Mouse (Mus musculus): ENCODE data around the gene Dmac2.
A peak's percentile ranks its signal among the peaks of the same experiment; 100 is the strongest.
"Not testable (repeated sequence)": the region's sequence is repeated elsewhere in the genome, so short reads cannot be mapped to it uniquely, and the experiment has no call there.

The Dmac2 gene

GRCm38 (mm10) chr7:25618865-25619721 lies at the start of gene Dmac2:
TSS of gene Dmac2 (plus strand) at chr7:25619414.
- DNase-seq (ENCODE audit: low spot score) = peak; percentile 95

DNA sequence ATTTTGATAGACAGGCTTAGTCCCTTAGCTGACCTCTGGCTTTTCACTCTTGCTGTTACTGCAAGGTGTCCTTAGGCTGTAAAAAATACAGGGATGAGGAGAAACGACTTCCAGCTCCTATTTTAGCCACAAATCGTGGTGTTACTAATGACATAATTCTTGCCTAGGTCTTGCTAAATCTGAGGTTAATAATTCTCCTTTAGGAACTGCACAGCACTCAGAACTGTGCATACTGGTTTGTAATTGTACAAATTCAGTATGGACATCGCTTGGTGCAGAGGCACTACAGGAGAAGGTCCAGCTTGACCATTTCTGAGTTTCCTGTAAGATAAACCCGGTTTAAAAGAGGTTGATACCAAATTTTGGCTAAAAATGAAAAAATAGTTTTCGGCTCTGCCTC lies 45.4 kb upstream of the Dmac2 start:
- not testable (repeated sequence) for DNase-seq (ENCODE audit: low spot score)

DNA sequence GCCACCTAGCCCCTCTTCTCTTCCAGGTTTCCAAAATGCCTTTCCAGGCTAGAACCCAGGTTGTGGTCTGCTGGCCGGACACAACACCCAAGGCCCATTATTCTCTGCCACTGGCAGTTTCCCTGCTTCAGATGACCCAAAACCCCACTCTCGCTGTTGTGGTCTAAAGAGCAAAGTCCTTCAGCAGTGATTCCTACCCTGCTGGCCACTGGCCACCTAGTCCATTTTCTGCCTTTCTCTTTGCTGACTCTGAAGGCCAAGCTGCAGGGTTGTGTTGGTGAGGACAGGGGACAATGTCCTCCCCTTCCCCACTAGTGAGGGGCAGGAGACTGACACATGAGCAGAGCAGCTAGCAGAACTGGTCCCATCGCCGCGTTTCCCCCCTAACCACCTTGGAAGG lies 44.1 kb upstream of the Dmac2 start:
- no peak for DNase-seq (ENCODE audit: low spot score)

GRCm38 (mm10) chr7:25575870-25576269 lies 43.3 kb upstream of the Dmac2 start:
- no peak for DNase-seq (ENCODE audit: low spot score)

DNA sequence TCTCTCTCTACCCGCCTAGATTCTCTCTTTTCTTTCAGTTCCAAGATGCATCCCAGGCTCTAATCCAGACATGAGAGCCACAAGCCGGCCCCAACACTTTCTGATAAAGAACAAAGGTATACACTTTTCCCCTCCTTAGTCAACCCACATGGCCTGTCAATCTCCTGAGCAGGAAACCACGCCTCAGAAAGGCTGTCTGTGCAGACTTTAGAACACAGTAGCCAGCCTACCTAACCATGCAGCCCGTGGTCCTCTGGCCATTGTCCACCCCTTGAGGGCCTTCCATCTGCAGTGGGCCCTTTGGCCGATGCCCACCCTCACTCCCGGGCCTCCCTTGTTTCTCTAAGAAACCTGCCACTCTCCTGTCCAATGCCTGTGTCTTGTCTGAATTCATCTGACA lies 42.9 kb upstream of the Dmac2 start:
- not testable (repeated sequence) for DNase-seq (ENCODE audit: low spot score)

- DNase-seq (ENCODE audit: low spot score) = peak; percentile 36
Observed at GRCm38 (mm10) chr7:25576793-25577437, 42.3 kb upstream of the Dmac2 start.

DNA sequence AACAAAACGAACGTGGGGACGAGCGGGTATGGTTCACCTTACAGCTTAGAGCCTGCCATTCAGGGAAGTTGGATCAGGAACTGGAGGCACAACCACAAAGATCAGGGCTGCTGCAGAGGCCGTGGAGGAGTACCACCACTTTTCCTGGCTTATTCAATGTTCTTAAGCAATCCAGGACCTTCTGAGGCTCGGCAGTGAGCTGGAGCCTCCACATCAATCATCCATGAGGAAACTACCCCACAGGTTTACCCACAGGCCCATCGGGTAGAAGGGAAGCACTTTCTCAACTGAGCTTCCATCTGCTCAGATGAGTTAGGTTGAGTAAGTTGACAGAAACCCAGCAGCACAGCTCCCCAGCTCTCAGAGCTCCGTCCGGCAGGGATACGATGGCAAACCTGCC lies 39.8 kb upstream of the Dmac2 start:
- no peak for DNase-seq (ENCODE audit: low spot score)

- DNase-seq (ENCODE audit: low spot score) = no peak
Observed at GRCm38 (mm10) chr7:25582301-25582810, 36.9 kb upstream of the Dmac2 start.

DNA sequence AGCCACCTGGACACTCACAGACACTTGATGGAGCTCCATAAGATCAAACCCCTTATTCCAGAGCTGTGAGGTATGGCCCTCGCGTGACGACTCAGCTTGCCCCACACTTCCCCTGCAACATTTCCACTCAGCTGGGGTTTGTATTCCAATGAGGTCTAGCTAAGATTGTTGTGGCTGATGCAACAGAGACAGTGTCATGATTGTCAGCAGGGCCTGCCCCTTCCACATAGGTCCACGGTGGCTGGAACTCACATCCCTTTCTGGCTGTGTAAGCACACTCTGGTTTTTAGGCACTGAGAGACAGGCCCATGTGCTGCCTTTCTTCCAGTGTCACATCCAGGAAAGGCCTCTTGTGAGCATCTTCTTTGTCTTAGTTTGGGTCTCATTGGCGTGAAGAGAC lies 34.6 kb upstream of the Dmac2 start:
- no peak for DNase-seq (ENCODE audit: low spot score)

DNA sequence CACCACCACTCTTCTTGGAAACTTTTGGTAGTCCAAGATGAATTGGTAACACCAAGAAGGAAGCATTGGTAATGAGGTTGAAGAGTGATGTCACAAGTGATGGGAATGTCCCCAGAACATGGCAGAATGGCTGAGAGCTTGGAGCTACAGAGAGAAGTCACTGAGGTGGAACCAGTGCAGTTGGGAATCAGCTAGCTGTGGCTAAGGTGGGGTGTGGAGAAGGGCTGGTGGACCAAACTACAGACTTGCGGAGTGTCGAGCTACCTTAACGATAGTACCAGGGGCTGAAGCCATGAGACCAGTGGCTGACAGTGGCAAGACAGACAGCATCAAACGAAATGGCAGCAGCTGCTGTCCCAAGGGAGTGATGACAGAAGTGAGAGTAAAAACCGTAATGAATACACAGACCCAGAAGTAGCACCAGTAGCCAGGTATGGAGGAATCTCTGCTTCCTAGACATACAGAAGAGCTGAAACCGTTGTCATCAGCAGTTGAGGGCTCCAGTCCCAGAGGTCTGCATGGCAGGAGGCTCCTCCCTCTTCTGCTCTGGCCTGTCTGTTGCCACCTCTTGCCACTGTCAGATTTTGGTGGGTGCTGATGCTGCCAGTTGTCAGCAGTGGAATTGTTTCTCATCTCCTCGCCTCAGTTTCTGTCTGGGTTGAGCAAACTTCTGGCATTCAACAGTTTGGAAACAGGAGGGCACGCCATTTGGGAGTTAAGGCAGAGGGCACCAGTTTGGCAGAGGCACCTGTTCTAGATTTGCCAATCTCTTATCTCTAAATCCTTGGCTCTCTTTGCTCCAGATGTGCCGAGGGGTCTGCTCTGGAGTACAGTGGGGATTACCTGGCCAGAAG lies 33.6 kb upstream of the Dmac2 start:
- no peak for DNase-seq (ENCODE audit: low spot score)

- no peak for DNase-seq (ENCODE audit: low spot score)
Observed at GRCm38 (mm10) chr7:25591226-25591625, 28.0 kb upstream of the Dmac2 start.

DNA sequence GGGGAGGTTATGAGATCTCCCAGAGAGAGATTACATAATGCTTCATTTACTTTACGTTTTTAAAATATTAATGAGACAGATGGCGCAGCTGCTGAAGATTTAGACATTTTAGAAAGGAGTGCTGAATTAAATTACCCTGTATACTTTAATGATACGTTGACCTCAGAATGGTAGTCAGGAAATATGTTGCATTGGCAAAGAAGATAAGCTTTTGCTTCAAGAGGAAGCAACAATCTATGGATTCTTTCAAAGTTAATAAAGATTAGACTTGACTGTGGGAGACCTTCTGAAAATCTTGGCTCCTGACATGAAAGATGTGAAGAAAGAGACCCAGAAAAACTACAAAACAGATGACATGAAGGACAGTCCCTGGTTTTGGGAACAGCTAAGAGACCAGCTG lies 25.4 kb upstream of the Dmac2 start:
- no peak for DNase-seq (ENCODE audit: low spot score)

- peak; percentile 64 for DNase-seq (ENCODE audit: low spot score)
Observed at GRCm38 (mm10) chr7:25599663-25600062, 19.6 kb upstream of the Dmac2 start.

DNA sequence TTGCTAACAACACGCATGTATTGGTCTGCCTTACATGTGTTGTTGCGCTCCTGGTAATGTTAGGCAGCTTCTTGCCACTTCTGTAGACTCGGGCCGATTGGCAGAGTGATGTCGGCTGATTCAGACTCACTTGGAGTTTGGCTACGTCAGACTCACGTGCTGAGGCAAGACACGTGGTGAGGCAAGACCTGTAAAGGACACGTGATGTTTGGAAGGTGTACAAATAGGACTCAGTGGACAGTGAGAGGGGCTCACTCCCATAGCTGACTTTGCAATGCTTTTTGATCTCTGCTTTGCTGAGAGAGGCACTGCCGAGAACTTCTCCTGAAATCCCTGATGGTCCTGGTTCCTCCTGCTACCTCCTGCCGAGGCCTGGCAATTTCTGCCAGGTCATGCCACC lies 18.5 kb upstream of the Dmac2 start:
- no peak for DNase-seq (ENCODE audit: low spot score)

- no peak for DNase-seq (ENCODE audit: low spot score)
Observed at GRCm38 (mm10) chr7:25601346-25601745, 17.9 kb upstream of the Dmac2 start.

GRCm38 (mm10) chr7:25606625-25607063 lies 12.6 kb upstream of the Dmac2 start:
- DNase-seq (ENCODE audit: low spot score) = no peak

DNA sequence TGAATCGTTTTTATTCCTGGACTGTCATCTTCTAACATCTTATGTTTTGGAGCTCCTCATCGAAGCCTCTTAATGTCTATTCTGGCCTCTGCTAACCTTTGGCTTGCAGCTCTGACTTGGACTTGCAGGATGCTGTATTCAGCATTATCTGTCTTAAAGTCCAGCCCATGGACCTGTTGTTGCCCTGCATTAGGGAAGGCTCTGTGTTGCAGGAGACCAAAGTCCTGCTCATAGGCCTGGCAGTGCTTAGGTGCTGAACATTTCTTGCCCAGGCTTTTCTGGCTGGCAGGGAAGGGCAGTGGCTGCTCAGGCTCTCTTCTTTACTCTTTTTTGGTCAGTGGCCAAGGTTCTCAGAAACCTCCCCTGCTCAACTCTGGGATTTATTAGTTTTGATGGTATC lies 12.0 kb upstream of the Dmac2 start:
- no peak for DNase-seq (ENCODE audit: low spot score)

DNA sequence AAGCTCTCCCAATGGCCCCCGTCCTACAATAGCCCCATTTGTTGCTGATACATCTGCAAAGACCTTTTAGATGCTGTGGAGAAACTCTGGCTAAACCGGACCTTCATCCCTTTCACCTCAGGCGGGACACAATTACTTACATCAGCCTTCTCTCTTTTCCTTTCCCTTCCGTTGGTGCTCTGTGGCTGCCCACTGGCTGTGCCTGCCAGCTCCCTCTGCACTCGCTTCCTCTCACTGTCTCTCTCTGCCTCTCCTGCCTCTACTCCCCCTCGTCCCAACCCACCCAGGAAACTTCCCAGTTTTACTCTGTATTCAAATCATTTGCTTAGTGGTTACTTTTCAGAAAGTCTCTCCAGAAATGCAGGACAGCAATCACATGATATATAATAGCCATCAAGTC lies 9.2 kb upstream of the Dmac2 start:
- DNase-seq (ENCODE audit: low spot score) = no peak

- no peak for DNase-seq (ENCODE audit: low spot score)
Observed at GRCm38 (mm10) chr7:25611501-25611900, 7.7 kb upstream of the Dmac2 start.

- DNase-seq (ENCODE audit: low spot score) = no peak
Observed at GRCm38 (mm10) chr7:25614086-25614485, 5.1 kb upstream of the Dmac2 start.

DNA sequence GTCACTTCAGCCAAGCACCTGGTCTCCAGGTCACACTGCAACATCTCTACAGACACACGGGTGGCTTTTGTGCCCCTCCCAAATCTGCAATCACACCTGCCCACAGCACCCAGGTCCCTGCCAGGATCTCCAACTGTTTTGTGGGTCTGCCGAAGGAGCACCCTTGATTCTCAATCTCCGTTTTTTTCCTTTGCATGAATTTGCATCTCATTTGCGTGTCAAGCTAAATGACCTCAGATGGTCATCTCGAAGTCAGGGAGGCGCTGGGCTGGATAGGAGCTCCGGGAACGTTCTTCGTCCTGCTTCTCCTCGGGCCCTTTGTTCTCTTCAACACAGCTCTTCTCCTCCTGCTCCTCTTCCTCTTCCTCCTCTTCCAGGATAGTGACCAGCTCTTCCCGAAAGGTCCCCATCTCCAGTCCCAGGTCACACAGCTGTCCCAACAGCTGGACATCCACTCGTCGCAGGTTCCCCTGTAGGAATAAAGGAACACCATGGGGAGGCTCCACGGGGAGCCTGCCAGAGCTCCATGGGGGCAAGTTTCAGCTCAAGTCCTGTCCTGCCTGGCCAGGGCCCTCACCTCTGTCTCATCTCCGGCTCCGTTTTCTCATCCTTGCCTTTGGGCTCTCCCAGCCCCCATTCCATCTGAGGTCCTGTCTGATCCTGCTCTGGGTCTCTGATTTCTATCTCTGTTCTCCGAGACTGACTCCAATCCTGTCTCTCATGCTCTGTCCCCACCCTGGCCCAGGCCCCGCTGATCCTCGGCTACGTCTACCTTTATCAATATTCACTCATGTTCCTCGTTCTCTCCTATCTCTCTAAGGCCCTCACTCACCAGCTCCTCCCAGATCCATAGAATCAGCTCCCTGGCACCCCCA lies 4.1 kb upstream of the Dmac2 start:
- DNase-seq (ENCODE audit: low spot score) = no peak

GRCm38 (mm10) chr7:25615706-25616011 lies 3.6 kb upstream of the Dmac2 start, which contains the start of gene Erich4:
TSS of gene Erich4 (minus strand) at chr7:25615892.
- no peak for DNase-seq (ENCODE audit: low spot score)
